Mouse (Mus musculus): Measurements from ENCODE around the gene Mst1. TPM values are rescaled to one million over a fixed set of nuclear protein-coding genes. Genes with fewer than 3 reads are reported as not detected.

Mst1 gene
- polyA plus RNA-seq, 1 experiment from 2014 or later = 0.41 TPM

- Histone ChIP-seq H3K4me1 (replicated peaks; ENCODE audit: control insufficient read depth, insufficient read depth, low read length) (no peaks in the 10 kb centered on the region), H3K4me2 (ENCODE audit: low read depth, low read length) (no peak overlapping the region), H3K4me3 (ENCODE audit: low read length) (no peak overlapping the region), H3K36me3 (ENCODE audit: control insufficient read depth, insufficient read depth, low read length) (peaks cover 4% of the 10 kb centered on the region; the same call in 1 of the 2 replicates), H3K27ac (ENCODE audit: low read length) (no peak overlapping the region), H3K9me3 (ENCODE audit: control insufficient read depth, low read length) (no peaks in the 10 kb centered on the region), H3K27me3 (ENCODE audit: control insufficient read depth, insufficient read depth, low read depth, low read length) (no peaks in the 10 kb centered on the region), H3K9ac (ENCODE audit: low read length) (no peak overlapping the region)
- 84% methylated on average over 9 of the region's 9 CpGs for WGBS
- no peak for ATAC-seq (ENCODE audit: low read depth)
Observed at GRCm38 (mm10) chr9:108069007-108069406, 11.2 kb upstream of the Mst1 start.

GRCm38 (mm10) chr9:108069529-108069928 is 10.7 kb upstream of the Mst1 start:
- Histone ChIP-seq H3K27ac (ENCODE audit: low read length) (no peak overlapping the region), H3K4me1 (replicated peaks; ENCODE audit: control insufficient read depth, insufficient read depth, low read length) (no peaks in the 10 kb centered on the region), H3K4me3 (ENCODE audit: low read length) (no peak overlapping the region), H3K27me3 (ENCODE audit: control insufficient read depth, insufficient read depth, low read depth, low read length) (no peaks in the 10 kb centered on the region), H3K36me3 (ENCODE audit: control insufficient read depth, insufficient read depth, low read length) (peaks cover 4% of the 10 kb centered on the region; the same call in 1 of the 2 replicates), H3K4me2 (ENCODE audit: low read depth, low read length) (no peak overlapping the region), H3K9ac (ENCODE audit: low read length) (no peak overlapping the region), H3K9me3 (ENCODE audit: control insufficient read depth, low read length) (no peaks in the 10 kb centered on the region)
- WGBS = 84% methylated on average over 7 of the region's 7 CpGs
- ATAC-seq (ENCODE audit: low read depth) = no peak

- Histone ChIP-seq H3K9me3 (ENCODE audit: control insufficient read depth, low read length) (no peaks in the 10 kb centered on the region), H3K36me3 (ENCODE audit: control insufficient read depth, insufficient read depth, low read length) (peaks cover 4% of the 10 kb centered on the region; the same call in 1 of the 2 replicates), H3K27ac (ENCODE audit: low read length) (no peak overlapping the region), H3K4me2 (ENCODE audit: low read depth, low read length) (no peak overlapping the region), H3K4me3 (ENCODE audit: low read length) (no peak overlapping the region), H3K9ac (ENCODE audit: low read length) (no peak overlapping the region), H3K27me3 (ENCODE audit: control insufficient read depth, insufficient read depth, low read depth, low read length) (no peaks in the 10 kb centered on the region), H3K4me1 (replicated peaks; ENCODE audit: control insufficient read depth, insufficient read depth, low read length) (no peaks in the 10 kb centered on the region)
- WGBS = 62% methylated on average over 4 of the region's 4 CpGs
- no peak for ATAC-seq (ENCODE audit: low read depth)
Observed at GRCm38 (mm10) chr9:108071801-108072200, 8.4 kb upstream of the Mst1 start.

- Histone ChIP-seq H3K27me3 (ENCODE audit: control insufficient read depth, insufficient read depth, low read depth, low read length) (no peaks in the 10 kb centered on the region), H3K4me1 (replicated peaks; ENCODE audit: control insufficient read depth, insufficient read depth, low read length) (no peaks in the 10 kb centered on the region), H3K27ac (ENCODE audit: low read length) (0 out of 2 replicates have a peak overlapping the region, but pooled peaks have one; percentile 17), H3K36me3 (ENCODE audit: control insufficient read depth, insufficient read depth, low read length) (peaks cover 4% of the 10 kb centered on the region; the same call in 1 of the 2 replicates), H3K9ac (ENCODE audit: low read length) (0 out of 2 replicates have a peak overlapping the region, but pooled peaks have one; percentile 4), H3K4me2 (ENCODE audit: low read depth, low read length) (no peak overlapping the region), H3K4me3 (ENCODE audit: low read length) (no peak overlapping the region), H3K9me3 (ENCODE audit: control insufficient read depth, low read length) (no peaks in the 10 kb centered on the region)
- WGBS = 62% methylated on average over 9 of the region's 9 CpGs
- no peak for ATAC-seq (ENCODE audit: low read depth)
Observed at GRCm38 (mm10) chr9:108072481-108072924, 7.7 kb upstream of the Mst1 start.

- Histone ChIP-seq H3K9ac (ENCODE audit: low read length) (no peak overlapping the region), H3K4me3 (ENCODE audit: low read length) (no peak overlapping the region), H3K36me3 (ENCODE audit: control insufficient read depth, insufficient read depth, low read length) (peaks cover 4% of the 10 kb centered on the region; the same call in 1 of the 2 replicates), H3K27ac (ENCODE audit: low read length) (no peak overlapping the region), H3K4me1 (replicated peaks; ENCODE audit: control insufficient read depth, insufficient read depth, low read length) (peaks cover 2% of the 10 kb centered on the region; the same call in 1 of the 2 replicates), H3K27me3 (ENCODE audit: control insufficient read depth, insufficient read depth, low read depth, low read length) (no peaks in the 10 kb centered on the region), H3K9me3 (ENCODE audit: control insufficient read depth, low read length) (no peaks in the 10 kb centered on the region), H3K4me2 (ENCODE audit: low read depth, low read length) (no peak overlapping the region)
- ATAC-seq (ENCODE audit: low read depth) = 0 out of 2 replicates have a peak, but pooled peaks have one; percentile 21
- 59% methylated on average over 7 of the region's 7 CpGs for WGBS
Observed at GRCm38 (mm10) chr9:108073141-108073930, 6.9 kb upstream of the Mst1 start.

- Histone ChIP-seq H3K4me2 (ENCODE audit: low read depth, low read length) (peak overlapping the region; percentile 43), H3K4me1 (replicated peaks; ENCODE audit: control insufficient read depth, insufficient read depth, low read length) (peaks cover 8% of the 10 kb centered on the region; the same call in 1 of the 2 replicates), H3K27me3 (ENCODE audit: control insufficient read depth, insufficient read depth, low read depth, low read length) (peaks cover 25% of the 10 kb centered on the region), H3K36me3 (ENCODE audit: control insufficient read depth, insufficient read depth, low read length) (peaks cover 20% of the 10 kb centered on the region), H3K9ac (ENCODE audit: low read length) (peak overlapping the region; percentile 21; the same call in 1 of the 2 replicates), H3K4me3 (ENCODE audit: low read length) (peak overlapping the region; percentile 25), H3K9me3 (ENCODE audit: control insufficient read depth, low read length) (no peaks in the 10 kb centered on the region), H3K27ac (ENCODE audit: low read length) (no peak overlapping the region)
- WGBS = 5% methylated on average over 19 of the region's 19 CpGs
- no peak for ATAC-seq (ENCODE audit: low read depth)
Observed at GRCm38 (mm10) chr9:108082549-108082948, 2.3 kb downstream of the Mst1 start.

- WGBS = 29% methylated on average over 12 of the region's 12 CpGs
- Histone ChIP-seq H3K9ac (ENCODE audit: low read length) (peak within 1 kb of the TSS; percentile 21; the same call in 1 of the 2 replicates), H3K36me3 (ENCODE audit: control insufficient read depth, insufficient read depth, low read length) (peaks cover 25% of the 10 kb centered on the region), H3K9me3 (ENCODE audit: control insufficient read depth, low read length) (no peaks in the 10 kb centered on the region), H3K4me3 (ENCODE audit: low read length) (peak within 1 kb of the TSS; percentile 25), H3K4me1 (replicated peaks; ENCODE audit: control insufficient read depth, insufficient read depth, low read length) (peaks cover 8% of the 10 kb centered on the region; the same call in 1 of the 2 replicates), H3K4me2 (ENCODE audit: low read depth, low read length) (peak within 1 kb of the TSS; percentile 43), H3K27ac (ENCODE audit: low read length) (no peak within 1 kb of the TSS), H3K27me3 (ENCODE audit: control insufficient read depth, insufficient read depth, low read depth, low read length) (peaks cover 25% of the 10 kb centered on the region)
- ATAC-seq (ENCODE audit: low read depth) = no peak
Observed at GRCm38 (mm10) chr9:108082988-108083431, 2.8 kb downstream of the Mst1 start, which contains the start of gene Rnf123. Rnf123 (minus strand) TSS chr9:108083346.

- H3K36me3 ChIP-seq (ENCODE audit: control insufficient read depth, insufficient read depth, low read length) = peaks cover 30% of the 10 kb centered on the region
- WGBS = 45% methylated on average over 6 of the region's 6 CpGs
Observed at GRCm38 (mm10) chr9:108083561-108083960, 3.3 kb downstream of the Mst1 start.

GRCm38 (mm10) chr9:108085261-108085660 is 5.0 kb downstream of the Mst1 start:
- no peak overlapping the region for H3K9ac ChIP-seq (ENCODE audit: low read length)
- no peak overlapping the region for H3K4me3 ChIP-seq (ENCODE audit: low read length)
- WGBS = 91% methylated on average over 4 of the region's 4 CpGs

More at GRCm38 (mm10) chr9:108083561-108083960, 3.3 kb downstream of the Mst1 start:
- no peak overlapping the region for H3K9ac ChIP-seq (ENCODE audit: low read length)
- peaks cover 25% of the 10 kb centered on the region for H3K27me3 ChIP-seq (ENCODE audit: control insufficient read depth, insufficient read depth, low read depth, low read length)
- ATAC-seq (ENCODE audit: low read depth) = no peak
- peaks cover 4% of the 10 kb centered on the region; the same call in 1 of the 2 replicates for H3K4me1 ChIP-seq (replicated peaks; ENCODE audit: control insufficient read depth, insufficient read depth, low read length)
- no peak overlapping the region for H3K4me3 ChIP-seq (ENCODE audit: low read length)
- no peaks in the 10 kb centered on the region for H3K9me3 ChIP-seq (ENCODE audit: control insufficient read depth, low read length)
- no peak overlapping the region for H3K27ac ChIP-seq (ENCODE audit: low read length)
- H3K4me2 ChIP-seq (ENCODE audit: low read depth, low read length) = no peak overlapping the region

More at GRCm38 (mm10) chr9:108085261-108085660, 5.0 kb downstream of the Mst1 start:
- Histone ChIP-seq H3K4me2 (ENCODE audit: low read depth, low read length) (no peak overlapping the region), H3K27me3 (ENCODE audit: control insufficient read depth, insufficient read depth, low read depth, low read length) (peaks cover 25% of the 10 kb centered on the region), H3K4me1 (replicated peaks; ENCODE audit: control insufficient read depth, insufficient read depth, low read length) (no peaks in the 10 kb centered on the region), H3K36me3 (ENCODE audit: control insufficient read depth, insufficient read depth, low read length) (peaks cover 43% of the 10 kb centered on the region), H3K27ac (ENCODE audit: low read length) (no peak overlapping the region), H3K9me3 (ENCODE audit: control insufficient read depth, low read length) (no peaks in the 10 kb centered on the region)
- ATAC-seq (ENCODE audit: low read depth) = no peak

Measured in lung, embryonic 16.5 days (tissue).